Mouse (Mus musculus): Measurements from ENCODE around the gene Ggt5. TPM values are rescaled to one million over a fixed set of nuclear protein-coding genes. Genes with fewer than 3 reads are reported as not detected.

Gene Ggt5
- polyA plus RNA-seq, 1 experiment from 2014 or later = 7.8 TPM

- no peaks in the 10 kb centered on the region for H3K27me3 ChIP-seq (replicated peaks; ENCODE audit: control insufficient read depth, insufficient read depth, low read length)
- DNase-seq (ENCODE audit: low spot score) (no peak), ATAC-seq (replicated peaks; ENCODE audit: low FRiP score, low TSS enrichment, low read depth) (no peak)
- H3K4me1 ChIP-seq (replicated peaks; ENCODE audit: control insufficient read depth, insufficient read depth, low read length) = no peaks in the 10 kb centered on the region; the same call in 1 of the 2 replicates
- 74% methylated on average over 12 of the region's 14 CpGs for WGBS
- H3K4me2 ChIP-seq (ENCODE audit: low read length) = no peak overlapping the region
- H3K36me3 ChIP-seq (ENCODE audit: control insufficient read depth, insufficient read depth, low read length) = no peaks in the 10 kb centered on the region
- no peak overlapping the region for H3K27ac ChIP-seq (ENCODE audit: low read depth)
- H3K4me3 ChIP-seq (ENCODE audit: low read depth, low read length) = no peak overlapping the region
- no peaks in the 10 kb centered on the region for H3K9me3 ChIP-seq (ENCODE audit: control insufficient read depth, low read length)
- H3K9ac ChIP-seq (ENCODE audit: low read length) = no peak overlapping the region
Observed at GRCm38 (mm10) chr10:75633576-75634139, 44.5 kb downstream of the Ggt5 start.

- no peaks in the 10 kb centered on the region; the same call in 1 of the 2 replicates for H3K4me1 ChIP-seq (replicated peaks; ENCODE audit: control insufficient read depth, insufficient read depth, low read length)
- 90% methylated on average over 8 of the region's 8 CpGs for WGBS
- no peak for ATAC-seq (replicated peaks; ENCODE audit: low FRiP score, low TSS enrichment, low read depth)
Observed at GRCm38 (mm10) chr10:75634610-75635009, 45.5 kb downstream of the Ggt5 start.

GRCm38 (mm10) chr10:75635019-75635692 lies 46.0 kb downstream of the Ggt5 start:
- 72% methylated on average over 14 of the region's 14 CpGs for WGBS
- Histone ChIP-seq H3K4me1 (replicated peaks; ENCODE audit: control insufficient read depth, insufficient read depth, low read length) (no peaks in the 10 kb centered on the region; the same call in 1 of the 2 replicates), H3K9me3 (ENCODE audit: control insufficient read depth, low read length) (no peaks in the 10 kb centered on the region), H3K4me3 (ENCODE audit: low read depth, low read length) (no peak overlapping the region), H3K36me3 (ENCODE audit: control insufficient read depth, insufficient read depth, low read length) (no peaks in the 10 kb centered on the region), H3K27ac (ENCODE audit: low read depth) (no peak overlapping the region), H3K27me3 (replicated peaks; ENCODE audit: control insufficient read depth, insufficient read depth, low read length) (no peaks in the 10 kb centered on the region), H3K4me2 (ENCODE audit: low read length) (no peak overlapping the region), H3K9ac (ENCODE audit: low read length) (no peak overlapping the region)
- ATAC-seq (replicated peaks; ENCODE audit: low FRiP score, low TSS enrichment, low read depth) (no peak), DNase-seq (ENCODE audit: low spot score) (no peak)

More at GRCm38 (mm10) chr10:75634610-75635009, 45.5 kb downstream of the Ggt5 start:
- Histone ChIP-seq H3K36me3 (ENCODE audit: control insufficient read depth, insufficient read depth, low read length) (no peaks in the 10 kb centered on the region), H3K27me3 (replicated peaks; ENCODE audit: control insufficient read depth, insufficient read depth, low read length) (no peaks in the 10 kb centered on the region), H3K4me3 (ENCODE audit: low read depth, low read length) (no peak overlapping the region), H3K9ac (ENCODE audit: low read length) (no peak overlapping the region), H3K27ac (ENCODE audit: low read depth) (no peak overlapping the region), H3K4me2 (ENCODE audit: low read length) (no peak overlapping the region), H3K9me3 (ENCODE audit: control insufficient read depth, low read length) (no peaks in the 10 kb centered on the region)
- DNase-seq (ENCODE audit: low spot score) = no peak

- ATAC-seq (replicated peaks; ENCODE audit: low FRiP score, low TSS enrichment, low read depth) = no peak
- Histone ChIP-seq H3K27ac (ENCODE audit: low read depth) (no peak overlapping the region), H3K36me3 (ENCODE audit: control insufficient read depth, insufficient read depth, low read length) (no peaks in the 10 kb centered on the region), H3K9me3 (ENCODE audit: control insufficient read depth, low read length) (no peaks in the 10 kb centered on the region), H3K4me3 (ENCODE audit: low read depth, low read length) (no peak overlapping the region), H3K27me3 (replicated peaks; ENCODE audit: control insufficient read depth, insufficient read depth, low read length) (no peaks in the 10 kb centered on the region), H3K4me2 (ENCODE audit: low read length) (no peak overlapping the region), H3K9ac (ENCODE audit: low read length) (no peak overlapping the region), H3K4me1 (replicated peaks; ENCODE audit: control insufficient read depth, insufficient read depth, low read length) (no peaks in the 10 kb centered on the region; the same call in 1 of the 2 replicates)
- 9% methylated on average over 9 of the region's 9 CpGs for WGBS
- DNase-seq (ENCODE audit: low spot score) = peak; percentile 89
Observed at GRCm38 (mm10) chr10:75635693-75636055, 46.5 kb downstream of the Ggt5 start.

- Histone ChIP-seq H3K4me2 (ENCODE audit: low read length) (no peak overlapping the region), H3K27ac (ENCODE audit: low read depth) (no peak overlapping the region), H3K9me3 (ENCODE audit: control insufficient read depth, low read length) (no peaks in the 10 kb centered on the region), H3K9ac (ENCODE audit: low read length) (no peak overlapping the region), H3K4me3 (ENCODE audit: low read depth, low read length) (no peak overlapping the region), H3K27me3 (replicated peaks; ENCODE audit: control insufficient read depth, insufficient read depth, low read length) (no peaks in the 10 kb centered on the region), H3K4me1 (replicated peaks; ENCODE audit: control insufficient read depth, insufficient read depth, low read length) (no peaks in the 10 kb centered on the region; the same call in 1 of the 2 replicates), H3K36me3 (ENCODE audit: control insufficient read depth, insufficient read depth, low read length) (no peaks in the 10 kb centered on the region)
- no peak for DNase-seq (ENCODE audit: low spot score)
- 84% methylated on average over 12 of the region's 12 CpGs for WGBS
- no peak for ATAC-seq (replicated peaks; ENCODE audit: low FRiP score, low TSS enrichment, low read depth)
Observed at GRCm38 (mm10) chr10:75636084-75636786, 47.1 kb downstream of the Ggt5 start.

GRCm38 (mm10) chr10:75637711-75638110 lies 48.6 kb downstream of the Ggt5 start:
- no peak overlapping the region for H3K4me3 ChIP-seq (ENCODE audit: low read depth, low read length)
- H3K9ac ChIP-seq (ENCODE audit: low read length) = no peak overlapping the region
- no peaks in the 10 kb centered on the region for H3K9me3 ChIP-seq (ENCODE audit: control insufficient read depth, low read length)
- ATAC-seq (replicated peaks; ENCODE audit: low FRiP score, low TSS enrichment, low read depth) (no peak), DNase-seq (ENCODE audit: low spot score) (no peak)
- H3K36me3 ChIP-seq (ENCODE audit: control insufficient read depth, insufficient read depth, low read length) = no peaks in the 10 kb centered on the region
- H3K27me3 ChIP-seq (replicated peaks; ENCODE audit: control insufficient read depth, insufficient read depth, low read length) = no peaks in the 10 kb centered on the region
- H3K4me1 ChIP-seq (replicated peaks; ENCODE audit: control insufficient read depth, insufficient read depth, low read length) = no peaks in the 10 kb centered on the region
- 87% methylated on average over 11 of the region's 11 CpGs for WGBS
- H3K27ac ChIP-seq (ENCODE audit: low read depth) = no peak overlapping the region
- H3K4me2 ChIP-seq (ENCODE audit: low read length) = no peak overlapping the region

DNA sequence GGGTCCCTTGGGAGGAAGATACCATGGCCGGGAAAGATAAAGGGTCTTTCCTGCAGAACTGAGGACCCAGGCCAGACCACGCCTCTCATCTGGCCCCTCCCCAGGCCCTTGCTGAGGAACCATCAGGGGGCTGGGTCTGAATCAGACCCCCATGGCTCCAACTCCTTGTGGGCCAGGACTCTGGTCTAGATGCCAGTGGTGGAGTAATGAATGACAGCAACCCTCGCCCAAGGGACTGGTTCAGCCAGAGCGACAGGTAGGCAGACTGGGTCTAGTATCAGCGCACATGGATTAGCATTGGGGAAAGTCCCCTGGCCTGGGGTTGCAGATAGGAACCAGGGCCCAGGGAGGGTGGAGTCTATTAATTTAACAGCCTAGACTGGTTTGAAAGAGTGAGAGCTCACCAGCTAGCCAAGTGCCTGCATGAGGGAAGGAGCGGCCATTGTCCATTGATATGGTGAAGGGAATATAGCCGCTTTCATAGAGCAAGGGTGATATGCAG lies 52.6 kb downstream of the Ggt5 start:
- H3K4me2 ChIP-seq (ENCODE audit: low read length) = no peak overlapping the region
- no peak overlapping the region for H3K9ac ChIP-seq (ENCODE audit: low read length)
- ATAC-seq (replicated peaks; ENCODE audit: low FRiP score, low TSS enrichment, low read depth) = no peak
- no peak overlapping the region for H3K4me3 ChIP-seq (ENCODE audit: low read depth, low read length)
- WGBS = 87% methylated on average over 7 of the region's 7 CpGs
- H3K9me3 ChIP-seq (ENCODE audit: control insufficient read depth, low read length) = no peaks in the 10 kb centered on the region
- H3K36me3 ChIP-seq (ENCODE audit: control insufficient read depth, insufficient read depth, low read length) = peaks cover 18% of the 10 kb centered on the region
- peaks cover 12% of the 10 kb centered on the region for H3K4me1 ChIP-seq (replicated peaks; ENCODE audit: control insufficient read depth, insufficient read depth, low read length)
- no peak for DNase-seq (ENCODE audit: low spot score)
- H3K27ac ChIP-seq (ENCODE audit: low read depth) = no peak overlapping the region
- no peaks in the 10 kb centered on the region for H3K27me3 ChIP-seq (replicated peaks; ENCODE audit: control insufficient read depth, insufficient read depth, low read length)

- Histone ChIP-seq H3K4me3 (ENCODE audit: low read depth, low read length) (no peak overlapping the region), H3K4me2 (ENCODE audit: low read length) (no peak overlapping the region), H3K9me3 (ENCODE audit: control insufficient read depth, low read length) (no peaks in the 10 kb centered on the region), H3K9ac (ENCODE audit: low read length) (no peak overlapping the region), H3K4me1 (replicated peaks; ENCODE audit: control insufficient read depth, insufficient read depth, low read length) (peaks cover 12% of the 10 kb centered on the region), H3K27ac (ENCODE audit: low read depth) (no peak overlapping the region), H3K27me3 (replicated peaks; ENCODE audit: control insufficient read depth, insufficient read depth, low read length) (no peaks in the 10 kb centered on the region), H3K36me3 (ENCODE audit: control insufficient read depth, insufficient read depth, low read length) (peaks cover 24% of the 10 kb centered on the region)
- DNase-seq (ENCODE audit: low spot score) = no peak
- no peak for ATAC-seq (replicated peaks; ENCODE audit: low FRiP score, low TSS enrichment, low read depth)
- WGBS = 78% methylated on average over 9 of the region's 9 CpGs
Observed at GRCm38 (mm10) chr10:75642436-75642835, 53.3 kb downstream of the Ggt5 start.

All from intestine, embryonic 14.5 days (tissue).